Mouse (Mus musculus): ENCODE data around the gene Sesn3.

GRCm38 (mm10) chr9:14247480-14248208 is 27.2 kb upstream of the Sesn3 start:
- TF ChIP-seq GATA1 (IDR thresholded peaks at IDR 0.05; ENCODE audit: borderline replicate concordance, low read length) (no peak), FLI1 (IDR thresholded peaks at IDR 0.05; ENCODE audit: low read length) (no peak)
